ENCODE assay signal across 20 mouse cellular contexts in genomic region chr17:4980151-4980550, GRCm38 (mm10). TPM values are rescaled to one million over a fixed set of nuclear protein-coding genes. Genes with fewer than 3 reads are reported as not detected.
DNase-seq lines count a peak whose midpoint lies in the region; ATAC-seq and TF ChIP-seq lines count a peak whose summit lies in the region.
"Had no signal": no experiment of that assay in that cellular context is flagged by ENCODE, and none has a peak within 500 bp of the region (broad histone marks: within the 10 kb centered on the region; RNA-seq: fewer than 3 reads in every experiment).

No protein-coding gene starts in this region.

- peak overlapping the region in 1 of 2 experiments; percentile 33; a peak in 2 of 4 replicates for H3K4me3 ChIP-seq in MEL (ENCODE audit: control insufficient read depth in 1 of 2, insufficient read depth in 1 of 2, low read depth in 2 of 2, low read length in 2 of 2)
- H3K4me3 ChIP-seq: embryonic facial prominence, embryonic 15.5 days; liver, embryonic 15.5 days; megakaryocyte, embryonic 14.5 days; midbrain, embryonic 15.5 days had no signal

- no peak for TF ChIP-seq RAD21 in MEL (IDR thresholded peaks at IDR 0.05; ENCODE audit: low read depth, low read length)

- TF ChIP-seq EP300 in MEL (IDR thresholded peaks at IDR 0.05; ENCODE audit: low read depth in 1 of 2, low read length in 2 of 2) = no peak

- H3K27me3 ChIP-seq in MEL (ENCODE audit: control insufficient read depth in 1 of 2, insufficient read depth in 2 of 2, low read length in 2 of 2) = peaks cover 7 to 11% of the 10 kb centered on the region in 2 experiments
- H3K27me3 ChIP-seq: embryonic facial prominence, embryonic 15.5 days had no signal

- no peak overlapping the region for H3K9ac ChIP-seq in MEL (ENCODE audit: control insufficient read depth, low read depth, low read length, poor library complexity, severe bottlenecking)
- H3K9ac ChIP-seq: embryonic facial prominence, embryonic 15.5 days; forebrain, postnatal 0 days; liver, embryonic 15.5 days; midbrain, embryonic 15.5 days had no signal

- H3K36me3 ChIP-seq in MEL (ENCODE audit: control insufficient read depth in 1 of 2, insufficient read depth in 2 of 2, low read length in 2 of 2) = no peaks in the 10 kb centered on the region
- H3K36me3 ChIP-seq: embryonic facial prominence, embryonic 15.5 days; liver, embryonic 15.5 days; midbrain, embryonic 15.5 days had no signal

- TF ChIP-seq POLR2A in MEL (IDR thresholded peaks at IDR 0.05; ENCODE audit: control insufficient read depth in 1 of 2, insufficient read depth in 1 of 2, low read depth in 1 of 2, low read length in 2 of 2, poor library complexity in 1 of 2) = no peak

- peak; percentile 69 for DNase-seq in CD4-positive, CD25-positive, alpha-beta regulatory T cell, adult 2 months (ENCODE audit: low read depth, low spot score)
- DNase-seq in MEL (ENCODE audit: low read depth, low spot score) = peak; percentile 17
- DNase-seq in thymus, postnatal 14 days = peak; percentile 45
- no peak for DNase-seq in cerebellum, postnatal 4 days (ENCODE audit: low spot score in 2 of 2)
- DNase-seq in lung, postnatal 25 days (ENCODE audit: low spot score) = no peak
- DNase-seq in ovary, postnatal 14 days (ENCODE audit: low spot score) = no peak
- DNase-seq: adrenal gland, adult 8-10 months; cerebellum, adult 9-11 months; forebrain, postnatal 0 days; heart, adult 18-20 months; heart, postnatal 4 days; kidney, adult 18-20 months; layer of hippocampus, postnatal 36 days had no signal

- H3K4me1 ChIP-seq in MEL (ENCODE audit: control insufficient read depth in 1 of 2, insufficient read depth in 2 of 2, low read length in 2 of 2) = peaks cover 0 to 4% of the 10 kb centered on the region in 2 experiments; a peak in 1 of 4 replicates
- H3K4me1 ChIP-seq: embryonic facial prominence, embryonic 15.5 days; liver, embryonic 15.5 days; midbrain, embryonic 15.5 days had no signal

- TF ChIP-seq CTCF in MEL (IDR thresholded peaks at IDR 0.05 in 2 of 3, conservative IDR thresholded peaks at IDR 0.05 in 1 of 3; ENCODE audit: control insufficient read depth in 1 of 3, insufficient read depth in 1 of 3, low read depth in 2 of 3, low read length in 3 of 3, poor library complexity in 1 of 3, severe bottlenecking in 1 of 3) = no peak

- H3K79me2 ChIP-seq in MEL (ENCODE audit: control insufficient read depth, insufficient read depth, low read length, poor library complexity) = no peaks in the 10 kb centered on the region

- no peak overlapping the region for H3K27ac ChIP-seq in MEL (ENCODE audit: control insufficient read depth, low read depth, low read length)
- H3K27ac ChIP-seq: embryonic facial prominence, embryonic 15.5 days; hindbrain, postnatal 0 days; kidney, postnatal 0 days; liver, embryonic 15.5 days; midbrain, embryonic 15.5 days had no signal

- peak; percentile 95 for ATAC-seq in inflammation-experienced regulatory T-cells, adult 6 months
- ATAC-seq: forebrain, postnatal 0 days; hindbrain, postnatal 0 days; midbrain, embryonic 15.5 days had no signal

- H3K9me3 ChIP-seq in MEL (replicated peaks; ENCODE audit: insufficient read depth, low read length) = no peaks in the 10 kb centered on the region
- H3K9me3 ChIP-seq: embryonic facial prominence, embryonic 15.5 days; liver, embryonic 15.5 days; megakaryocyte, embryonic 14.5 days; midbrain, embryonic 15.5 days had no signal

TF ChIP-seq in MEL, 35 proteins besides CTCF, POLR2A, EP300 and RAD21:
- TF ChIP-seq CHD1 (IDR thresholded peaks at IDR 0.05; ENCODE audit: low read depth, low read length) (no peak), NELFE (IDR thresholded peaks at IDR 0.05; ENCODE audit: low read depth, low read length) (no peak), MAZ (IDR thresholded peaks at IDR 0.05; ENCODE audit: low read depth, low read length) (no peak), ZNF384 (IDR thresholded peaks at IDR 0.05; ENCODE audit: low read depth, low read length) (no peak), ZKSCAN1 (IDR thresholded peaks at IDR 0.05; ENCODE audit: low read depth, low read length) (no peak)

RNA-seq across cellular contexts. Expression of gene Arid1b, which starts 14.0 kb away (rescaled TPM):
- 13.3 and 13.4 TPM in 2 replicates for total RNA-seq in MEL (2012; rRNA removed)
- polyA plus RNA-seq in MEL (2012; ENCODE audit: insufficient read depth in 1 of 2, insufficient read length in 2 of 2, low read depth in 1 of 2, low replicate concordance in 2 of 2, missing spikeins in 1 of 2) = 10 to 100 TPM in 1 of 2 experiments, not detected in 1; 17.4 TPM
- 10 to 100 TPM; 11.1 to 14.1 (median 12.2) TPM for polyA plus RNA-seq in inflammation-experienced regulatory T-cells, adult 6 months (2017; shearing (Covaris generic))

Comparison
In these comparisons a context has a peak if more than half of its experiments do, and no peak if none do; other contexts are left out.
1. DNase-seq: peak in CD4-positive, CD25-positive, alpha-beta regulatory T cell, adult 2 months (single experiment), MEL (single experiment) and thymus, postnatal 14 days (single experiment); none in cerebellum, postnatal 4 days (0 of 2), lung, postnatal 25 days (single experiment) and ovary, postnatal 14 days (single experiment).